Mouse (Mus musculus): ENCODE data around the gene Rhbdd3.

Rhbdd3 gene

GRCm38 (mm10) chr11:5130111-5130665 lies 31.5 kb downstream of the Rhbdd3 start:
- no peak for DNase-seq

GRCm38 (mm10) chr11:5132751-5133150 lies 34.0 kb downstream of the Rhbdd3 start:
- DNase-seq = no peak

- peak; percentile 56 to 79 for DNase-seq
Measured at GRCm38 (mm10) chr11:5135914-5136313, 37.2 kb downstream of the Rhbdd3 start.

DNA sequence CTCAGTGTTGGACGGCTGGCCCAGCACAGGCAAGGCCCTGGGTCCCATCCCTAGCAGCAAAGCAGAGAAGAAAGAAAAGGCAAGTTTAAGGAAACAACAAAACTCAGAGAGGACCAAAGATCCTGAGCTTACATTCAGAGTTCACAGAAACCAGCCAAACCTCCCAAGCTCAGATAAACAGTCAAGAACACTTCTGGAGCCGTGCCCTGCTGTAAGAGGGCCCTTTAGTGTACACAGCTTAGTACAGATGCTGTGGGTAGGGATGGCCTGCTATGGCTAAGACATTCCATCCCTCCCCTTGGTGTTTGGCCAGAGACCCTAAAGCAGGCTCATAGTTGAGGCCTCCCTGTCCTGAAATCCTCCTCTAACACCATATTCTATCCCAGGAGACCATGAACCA lies 39.9 kb downstream of the Rhbdd3 start:
- DNase-seq = no peak

DNA sequence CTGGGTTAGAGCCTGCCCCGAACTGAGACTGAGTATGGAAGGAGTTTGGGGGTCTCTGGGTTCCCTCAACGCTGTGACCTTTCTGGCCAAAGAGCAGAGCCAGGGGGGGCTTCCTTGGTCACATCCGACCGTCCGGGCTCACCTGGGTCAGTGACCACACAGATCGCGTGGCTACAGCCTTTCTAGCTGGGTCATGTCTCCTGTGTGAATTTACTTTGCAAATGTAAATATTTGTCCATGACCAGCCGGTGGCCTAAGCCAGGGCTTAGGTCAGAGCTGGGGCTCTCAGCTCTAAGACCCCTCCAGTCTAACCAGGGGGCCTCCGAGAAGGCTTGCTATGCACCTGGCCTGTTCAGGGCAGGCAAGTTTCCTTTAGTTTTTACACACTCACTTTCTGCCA lies 40.6 kb downstream of the Rhbdd3 start:
- DNase-seq = no peak

DNA sequence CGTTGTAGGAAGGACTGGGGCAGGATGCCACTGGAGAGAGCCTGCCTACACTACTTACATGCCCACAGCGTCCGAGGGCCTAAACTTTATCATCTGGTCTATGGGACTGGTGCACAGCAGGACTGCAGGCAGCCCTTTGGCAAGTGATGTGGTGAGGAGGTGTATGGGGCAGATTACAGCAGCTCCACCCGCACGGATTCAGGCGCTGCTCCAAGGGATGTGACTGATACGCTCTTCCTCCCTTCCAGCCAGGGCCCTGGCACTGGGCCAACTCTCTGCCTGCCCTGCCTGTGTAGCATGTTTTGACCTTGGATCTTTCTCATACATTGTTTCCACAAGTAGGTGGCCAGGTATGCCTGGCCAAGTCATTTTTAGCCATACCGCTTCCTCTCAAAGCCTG lies 41.9 kb downstream of the Rhbdd3 start:
- peak; percentile 87 to 89 for DNase-seq

GRCm38 (mm10) chr11:5141252-5141651 lies 42.5 kb downstream of the Rhbdd3 start:
- peak in 1 of 2 experiments; percentile 71 for DNase-seq

DNA sequence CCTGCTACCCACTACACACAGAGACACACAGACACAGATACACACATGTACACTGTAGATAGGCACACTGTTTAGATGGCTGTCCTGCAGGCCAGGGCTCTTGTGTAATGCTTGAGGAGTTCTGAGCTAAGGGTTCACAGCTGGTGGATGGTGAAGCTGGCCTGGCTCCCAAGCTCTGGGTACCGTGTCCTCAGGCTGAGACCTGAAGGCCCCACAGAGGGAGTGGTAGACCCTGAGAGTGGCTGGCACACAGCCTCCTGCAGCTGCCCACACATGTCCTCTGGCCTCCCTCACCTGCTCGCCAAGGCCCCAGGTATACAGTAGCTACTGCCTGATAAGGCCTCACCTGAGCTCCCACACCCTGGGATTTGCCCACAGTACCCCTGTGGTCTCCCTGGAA lies 43.2 kb downstream of the Rhbdd3 start:
- no peak for DNase-seq

DNA sequence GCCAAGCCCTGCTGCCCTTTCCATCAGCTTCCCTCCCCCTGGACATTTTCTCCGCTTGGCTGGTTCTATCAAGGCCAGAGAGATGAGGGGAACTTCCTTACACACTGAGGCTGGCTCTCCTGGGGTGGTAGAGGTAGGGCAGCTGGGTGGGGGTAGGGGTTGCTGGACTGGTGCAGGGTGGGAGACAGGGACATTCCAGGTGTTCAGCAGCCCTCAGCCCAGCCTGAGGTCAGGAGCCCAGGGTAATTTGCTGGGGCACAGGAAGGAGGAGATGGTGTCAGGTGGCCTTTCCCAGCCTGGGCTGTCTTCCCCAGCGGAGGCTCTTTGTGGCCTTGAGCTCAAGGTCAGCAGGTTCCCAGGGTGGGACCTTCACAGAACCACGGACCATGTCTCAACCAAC lies 46.9 kb downstream of the Rhbdd3 start:
- peak in 1 of 2 experiments; percentile 61 for DNase-seq

DNA sequence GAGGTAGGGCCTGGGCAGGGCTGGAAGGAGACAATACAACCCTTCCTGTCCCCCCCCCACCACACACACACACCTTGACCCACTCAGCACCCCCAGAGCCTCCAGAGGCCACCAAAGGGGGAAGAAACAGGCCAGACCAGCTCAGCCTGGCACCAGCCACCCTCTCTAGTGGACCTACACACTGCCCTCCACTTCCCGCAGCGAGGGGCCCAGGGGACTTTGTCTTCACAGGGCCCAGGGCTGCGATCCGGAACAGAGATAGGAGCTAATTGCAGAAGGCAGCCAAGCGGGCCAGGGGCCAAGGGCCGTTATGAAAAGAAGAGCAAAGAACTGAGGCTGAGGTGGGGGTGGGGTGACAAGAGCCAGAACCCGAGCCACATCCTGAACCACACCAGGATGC lies 50.5 kb downstream of the Rhbdd3 start:
- peak; percentile 86 to 92 for DNase-seq

GRCm38 (mm10) chr11:5149955-5150354 lies 51.2 kb downstream of the Rhbdd3 start:
- DNase-seq = peak in 1 of 2 experiments; percentile 45

- DNase-seq = peak in 1 of 2 experiments; percentile 54
Measured at GRCm38 (mm10) chr11:5150416-5151246, 51.9 kb downstream of the Rhbdd3 start.

DNA sequence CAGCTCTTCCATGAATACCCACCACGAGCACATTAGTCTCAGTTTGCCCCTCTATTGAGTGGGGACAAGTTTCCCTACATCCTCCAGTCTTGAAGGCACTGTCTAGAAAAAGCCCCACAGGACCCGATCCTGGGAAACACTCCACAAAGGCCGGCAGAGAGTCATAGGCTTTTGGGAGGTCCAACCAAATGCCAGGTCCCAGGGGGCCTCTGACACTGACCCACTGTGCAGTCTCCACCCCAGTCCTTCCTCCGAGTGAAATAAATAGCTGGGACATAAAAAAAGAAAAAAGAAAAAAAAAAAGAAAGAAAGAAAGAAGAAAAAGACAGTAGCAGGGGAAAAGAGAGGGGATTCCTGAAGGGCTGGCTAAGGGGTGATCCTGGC lies 52.5 kb downstream of the Rhbdd3 start:
- peak in 1 of 2 experiments; percentile 64 for DNase-seq

- DNase-seq = peak in 1 of 2 experiments; percentile 54
Measured at GRCm38 (mm10) chr11:5151680-5152337, 53.1 kb downstream of the Rhbdd3 start, which contains the start of gene Emid1. Gene Emid1, minus strand, starts transcription at chr11:5152257.

DNA sequence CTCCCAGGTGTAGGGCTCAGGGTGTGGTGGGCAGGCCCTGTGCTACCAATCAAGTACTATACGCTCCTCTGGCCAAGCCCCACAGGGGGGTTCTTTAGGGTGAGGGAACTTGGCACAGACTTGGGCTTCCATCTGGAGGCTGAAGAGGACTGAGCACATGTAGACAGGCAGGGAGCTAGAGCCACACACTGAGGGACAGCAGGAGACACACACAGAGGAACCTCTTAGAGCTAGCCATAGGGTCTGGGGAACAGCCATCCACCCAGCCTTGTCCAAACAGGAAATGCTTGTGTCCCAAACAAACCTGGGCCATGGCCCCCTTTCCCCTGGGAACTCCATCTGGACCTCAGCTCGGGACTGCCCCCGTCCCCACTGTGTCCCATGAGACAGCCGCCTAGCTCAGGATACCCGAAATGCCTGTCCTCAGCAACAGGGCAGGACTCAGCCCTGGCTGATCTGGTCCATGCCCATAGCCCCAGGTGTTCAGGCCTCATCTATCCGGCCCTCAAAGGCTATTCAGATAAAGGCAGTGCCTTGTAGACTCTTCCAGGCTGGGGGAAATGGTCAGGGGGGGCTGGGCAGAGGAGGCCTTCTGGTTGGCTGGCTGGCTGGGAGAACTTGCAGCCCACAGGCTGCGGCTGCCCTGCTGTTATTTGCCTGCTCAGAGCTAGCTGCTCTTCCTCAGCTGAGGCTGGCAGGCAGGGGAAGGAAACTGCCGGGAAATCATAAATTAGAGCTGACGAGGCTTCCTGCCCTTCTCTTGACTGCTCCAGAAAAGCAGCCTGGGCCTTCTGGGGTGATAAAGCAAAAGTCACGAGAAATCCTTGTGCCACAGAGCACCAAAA lies 56.5 kb downstream of the Rhbdd3 start:
- peak; percentile 62 to 86 for DNase-seq

Data from kidney, postnatal 25 days (tissue).